Mouse (Mus musculus) G1E (cell line): Measurements from ENCODE around the gene Tgfbr3.

Experiments
- CTCF ChIP-seq: IDR thresholded peaks from 2 replicates; pipeline ENCODE4 v1.5.1; 2012; ENCODE audit warnings: low read depth, low read length, inconsistent platforms, mixed read lengths
- GATA1 ChIP-seq: IDR thresholded peaks from 2 replicates; pipeline ENCODE4 v1.6.1; 2012; ENCODE audit warnings: borderline replicate concordance, low read length, inconsistent platforms, mixed read lengths
- GATA2 ChIP-seq: IDR thresholded peaks from 2 replicates; pipeline ENCODE4 v1.6.1; 2012; ENCODE audit warnings: low read depth, low read length, inconsistent platforms, borderline replicate concordance
- TAL1 ChIP-seq: conservative IDR thresholded peaks from 2 replicates; pipeline ENCODE4 v1.6.1; 2012; ENCODE audit warnings: low read depth, low read length, inconsistent platforms, mixed read lengths

DNA sequence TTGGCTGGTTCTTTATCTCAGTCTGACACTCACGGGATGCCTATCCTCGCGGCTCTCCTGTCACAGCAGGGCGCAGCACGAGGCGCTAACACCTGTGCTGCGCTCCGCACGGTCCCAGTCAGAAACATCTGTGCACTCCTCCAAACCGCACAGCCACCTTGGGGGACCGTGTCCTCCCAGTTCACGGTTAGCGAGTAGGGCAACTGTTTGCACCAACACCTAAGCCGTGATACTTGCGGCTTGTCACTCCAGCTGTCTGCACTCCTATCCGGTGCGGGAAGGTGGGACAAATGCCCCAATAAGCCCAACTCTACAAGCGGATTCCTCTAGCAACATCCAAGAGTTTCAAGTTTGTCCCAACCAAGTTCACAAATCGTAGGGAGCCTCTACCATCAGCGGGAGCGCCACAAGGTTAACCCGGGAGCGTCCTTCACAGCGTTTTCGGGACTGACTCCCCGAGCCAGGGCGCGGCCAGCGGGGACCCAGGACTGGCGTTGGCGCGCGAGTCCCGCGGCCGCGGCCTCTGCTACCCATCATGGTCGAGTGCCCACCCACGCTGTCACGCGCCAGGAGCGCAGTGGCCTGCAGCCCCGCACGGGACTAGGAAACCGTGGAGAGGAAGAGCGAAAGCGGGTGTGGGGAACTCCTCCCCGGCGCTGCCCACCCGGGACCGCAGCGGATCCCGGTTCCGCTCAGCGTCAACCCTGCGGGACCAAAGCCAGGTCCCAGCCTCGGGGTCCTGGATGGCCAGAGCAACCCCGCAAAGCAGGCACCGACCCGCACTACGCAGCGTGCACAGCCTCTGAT, 799 bp downstream of the Tgfbr3 start:
- no peak for TF ChIP-seq CTCF
- TF ChIP-seq TAL1: no peak
- TF ChIP-seq GATA1: no peak
- TF ChIP-seq GATA2: no peak
